Mouse (Mus musculus): Measurements from ENCODE around the gene Mef2d.

The Mef2d gene

GRCm38 (mm10) chr3:88214971-88215552 is 72.9 kb downstream of the Mef2d start:
- CTCF ChIA-PET: interaction anchor here (0.8 to 3.3 kb wide), 11 partner anchors 9 to 204 kb away, joined by 3 to 14 read pairs (median 4); no protein-coding TSS in a partner anchor
- POLR2A ChIA-PET: interaction anchor here in 3 of 4 experiments (0.5 to 3.2 kb wide), 23 partner anchors 9 to 1028 kb away, joined by 3 to 19 read pairs (median 4); partner anchors contain the start of genes Smg5 (in 2 of the 3) and Tmem79 (in 2 of the 3)

DNA sequence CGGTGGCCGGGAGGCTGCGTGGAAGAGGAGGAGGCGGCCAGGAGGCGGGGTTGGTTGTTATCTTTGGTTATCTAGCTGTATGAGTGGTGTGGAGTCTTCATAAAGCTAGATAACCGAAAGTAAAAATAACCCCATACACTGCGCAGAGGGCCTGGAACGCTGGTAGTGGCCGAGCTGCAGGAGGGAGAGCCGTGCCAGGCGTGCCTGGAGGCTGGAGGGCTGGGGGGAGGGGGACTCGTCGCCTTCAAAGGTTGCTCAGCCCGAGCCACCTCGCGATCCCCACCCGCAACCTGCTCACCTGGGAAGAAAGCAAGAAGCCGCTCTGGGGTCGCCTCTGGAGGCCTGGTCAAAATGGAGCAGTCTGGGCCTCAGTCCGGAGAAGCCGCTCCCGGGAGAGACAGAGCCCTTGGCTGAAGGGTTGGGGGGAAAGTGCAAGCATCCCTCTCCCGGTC is 73.4 kb downstream of the Mef2d start:
- ChIA-PET CTCF (interaction anchor here (0.8 to 3.3 kb wide), 16 partner anchors 10 to 205 kb away, joined by 3 to 14 read pairs (median 4); no protein-coding TSS in a partner anchor), POLR2A (interaction anchor here (0.6 to 3.2 kb wide), 17 partner anchors 10 to 120 kb away, joined by 3 to 19 read pairs (median 4); partner anchors contain the start of genes Smg5 (in 2 of the 4), Tmem79 (in 2 of the 4), Cct3 (in 1 of the 4) and Tsacc (in 1 of the 4))

DNA sequence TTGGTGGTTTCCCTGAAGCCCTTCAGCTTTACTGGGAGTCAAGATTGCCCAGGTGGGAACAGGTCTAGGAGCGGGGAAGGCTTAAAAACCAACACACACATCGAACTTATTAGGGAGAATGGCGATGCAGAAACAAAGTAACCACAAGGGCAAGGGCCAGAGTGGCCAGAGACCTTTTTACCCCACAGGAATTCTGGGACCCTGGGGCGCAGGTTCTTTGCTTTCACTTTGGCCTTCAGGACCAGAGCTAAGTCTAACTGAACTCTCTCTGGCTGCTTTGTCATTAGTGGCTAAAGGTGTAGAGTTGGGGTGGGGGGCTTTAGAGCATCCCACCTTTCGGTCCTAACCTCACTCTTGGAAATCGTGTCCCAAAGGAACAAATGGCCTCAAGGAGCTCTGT is 73.9 kb downstream of the Mef2d start:
- ChIA-PET CTCF (interaction anchor here (0.9 to 3.3 kb wide), 13 partner anchors 10 to 205 kb away, joined by 3 to 14 read pairs (median 4); partner anchors contain the start of gene Rhbg (in 1 of the 4)), POLR2A (interaction anchor here in 3 of 4 experiments (0.6 to 3.2 kb wide), 17 partner anchors 9 to 120 kb away, joined by 3 to 19 read pairs (median 4); partner anchors contain the start of genes Smg5 (in 2 of the 3), Tmem79 (in 2 of the 3), Cct3 (in 1 of the 3) and Tsacc (in 1 of the 3))

DNA sequence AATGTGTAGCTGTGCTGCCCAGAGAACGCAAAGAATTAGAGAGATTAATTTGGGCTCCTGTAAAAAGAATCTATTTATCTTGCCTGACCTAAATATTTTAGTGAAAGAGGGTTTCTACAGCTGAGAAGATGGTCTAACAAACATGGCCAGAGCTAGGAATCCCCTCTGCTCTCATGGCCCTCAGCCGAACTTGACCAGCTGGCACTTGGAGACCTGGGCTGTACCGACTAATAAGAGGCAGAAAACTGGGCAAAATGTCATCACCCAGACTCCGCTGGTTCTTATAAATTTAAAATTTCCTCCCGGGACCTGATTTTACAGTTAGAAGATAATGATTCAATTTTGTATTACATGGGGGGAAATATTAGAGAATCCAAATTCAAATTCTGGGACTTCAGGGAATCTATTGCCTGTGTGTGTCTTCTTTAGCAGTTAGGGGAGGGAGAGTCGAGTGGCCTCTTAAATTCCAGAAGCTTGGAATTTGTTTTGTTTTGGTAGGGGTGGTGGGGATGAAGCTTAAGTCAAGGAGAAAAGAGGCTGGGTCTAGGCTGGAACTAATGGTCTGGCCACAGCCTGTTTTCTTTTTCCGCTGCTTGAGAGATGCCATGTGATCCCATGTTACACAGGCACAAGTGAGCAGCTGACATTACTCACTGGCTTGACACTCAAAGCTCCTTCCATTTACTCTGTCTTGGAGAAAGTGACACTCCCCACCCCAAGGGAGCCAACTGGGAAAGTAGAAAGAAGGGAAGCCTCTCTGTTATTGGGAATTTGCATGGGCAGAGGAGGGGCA is 74.6 kb downstream of the Mef2d start:
- ChIA-PET CTCF (interaction anchor here (1.0 to 3.3 kb wide), 11 partner anchors 19 to 206 kb away, joined by 3 to 14 read pairs (median 4); partner anchors contain the start of gene Rhbg (in 1 of the 4)), POLR2A (interaction anchor here in 3 of 4 experiments (0.6 to 3.2 kb wide), 11 partner anchors 8 to 119 kb away, joined by 3 to 19 read pairs (median 4); partner anchors contain the start of genes Cct3 (in 1 of the 3), Smg5 (in 1 of the 3), Tmem79 (in 1 of the 3) and Tsacc (in 1 of the 3))

DNA sequence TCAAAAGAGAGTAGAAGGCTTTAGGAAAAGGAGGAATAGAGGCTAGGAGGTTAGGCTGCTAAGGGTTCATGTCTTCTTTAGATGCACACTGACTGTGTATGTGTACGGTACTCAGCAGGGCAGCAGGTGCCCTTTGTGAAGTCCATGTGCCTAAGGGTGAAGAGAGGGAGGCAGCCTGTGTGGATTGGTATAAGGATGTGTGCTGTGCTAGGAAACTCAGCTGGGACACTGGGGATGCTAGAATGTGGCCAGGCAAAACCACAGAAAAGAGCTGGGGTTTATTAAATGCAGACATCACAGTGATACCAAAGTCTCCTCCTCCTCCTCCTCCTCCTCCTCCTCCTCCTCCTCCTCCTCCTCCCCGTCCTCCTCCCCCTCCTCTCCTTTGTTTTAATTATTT is 75.5 kb downstream of the Mef2d start:
- CTCF ChIA-PET: interaction anchor here in 1 of 4 experiments (3.3 kb wide), 1 partner anchor 25 kb away, joined by 14 read pairs; no protein-coding TSS in a partner anchor

GRCm38 (mm10) chr3:88219940-88220339 is 77.8 kb downstream of the Mef2d start:
- ChIA-PET CTCF (interaction anchor here (0.8 to 2.3 kb wide), 18 partner anchors 8 to 220 kb away, joined by 3 to 8 read pairs (median 4); no protein-coding TSS in a partner anchor), POLR2A (interaction anchor here in 3 of 4 experiments (0.5 to 2.7 kb wide), 7 partner anchors 8 to 366 kb away, joined by 3 to 18 read pairs (median 3); no protein-coding TSS in a partner anchor)

More for the DNA sequence above, 75.5 kb downstream of the Mef2d start:
- POLR2A ChIA-PET: interaction anchor here in 2 of 4 experiments (0.6 to 2.1 kb wide), 4 partner anchors 11 to 431 kb away, joined by 3 to 6 read pairs (median 4); no protein-coding TSS in a partner anchor

DNA sequence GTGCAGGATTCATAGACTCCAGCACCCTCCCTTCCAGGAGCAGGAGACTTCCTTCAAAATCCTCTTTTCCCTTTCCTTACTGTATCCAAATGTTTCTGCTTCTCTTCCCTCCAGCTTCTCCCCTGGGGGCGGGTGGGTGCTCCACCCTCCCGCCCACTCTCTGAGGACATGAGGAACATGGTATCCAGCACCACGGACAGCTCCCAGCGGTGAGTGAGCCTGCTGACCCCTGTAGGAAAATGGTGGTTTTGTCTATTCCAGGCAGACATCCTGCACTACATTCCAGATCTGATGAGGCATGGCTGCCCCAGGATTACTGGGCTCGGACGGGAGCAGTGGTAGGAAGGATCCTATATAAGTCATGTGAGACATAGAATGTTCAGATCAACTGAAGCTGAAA is 78.7 kb downstream of the Mef2d start:
- ChIA-PET CTCF (interaction anchor here (0.5 to 2.3 kb wide), 30 partner anchors 9 to 246 kb away, joined by 3 to 9 read pairs (median 4); partner anchors contain the start of gene Mef2d (in 1 of the 4)), POLR2A (interaction anchor here in 3 of 4 experiments (0.6 to 2.7 kb wide), 13 partner anchors 9 to 281 kb away, joined by 3 to 18 read pairs (median 3); partner anchors contain the start of gene Pmf1 (in 1 of the 3))

Data from embryonic stem cell, embryonic (primary cell).